Mouse (Mus musculus): ENCODE data around the gene Pars2. TPM values are rescaled to one million over a fixed set of nuclear protein-coding genes. Genes with fewer than 3 reads are reported as not detected.

Gene Pars2
- polyA plus RNA-seq, 1 experiment, result 5.8 TPM

DNA sequence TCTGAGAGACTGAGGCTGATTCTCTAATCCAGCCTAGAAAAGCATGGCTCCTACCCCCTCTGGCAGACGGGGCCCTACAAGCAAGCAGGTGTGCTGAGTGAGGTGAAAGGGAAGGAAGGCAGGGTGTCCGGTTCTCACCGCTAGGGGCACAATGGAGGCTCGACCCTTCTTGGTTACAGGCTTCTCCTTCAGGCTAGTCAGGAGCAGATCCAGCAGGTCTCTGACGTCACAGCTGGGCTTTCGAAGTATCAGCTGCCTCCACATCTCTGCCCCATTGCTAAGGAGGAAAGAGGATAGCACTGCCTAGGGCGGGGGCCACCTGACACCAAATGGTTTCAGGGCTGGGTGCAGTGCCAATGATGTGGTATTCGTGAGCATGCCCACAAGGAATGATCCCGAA lies 49.1 kb downstream of the Pars2 start:
- H3K27ac ChIP-seq (ENCODE audit: insufficient read depth, low read length), result no peak overlapping the region

DNA sequence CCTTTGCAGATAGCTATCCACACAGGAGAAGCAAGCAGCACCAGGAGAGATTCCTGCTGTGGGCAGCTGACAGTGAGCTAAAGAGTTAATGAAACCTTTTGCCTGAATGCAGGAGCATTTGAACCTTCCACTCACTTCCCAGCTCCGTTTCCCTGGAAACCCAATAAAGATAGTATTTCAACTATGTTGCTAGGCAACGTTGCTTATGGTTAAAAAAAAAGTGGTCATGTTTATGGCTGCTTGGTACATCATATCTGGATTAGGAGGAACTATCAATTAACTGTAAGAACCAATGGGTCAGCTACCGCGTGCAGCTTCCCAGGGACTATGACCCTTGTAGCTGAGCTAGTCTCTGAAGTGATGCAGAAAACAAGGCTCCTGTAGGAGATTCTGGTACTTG lies 49.9 kb downstream of the Pars2 start:
- Histone ChIP-seq H3K4me1 (ENCODE audit: control insufficient read depth, insufficient read depth, low read length) (no peaks in the 10 kb centered on the region), H3K27ac (ENCODE audit: insufficient read depth, low read length) (no peak overlapping the region), H3K4me3 (ENCODE audit: insufficient read depth, low read length) (no peak overlapping the region)
- TF ChIP-seq CTCF (IDR thresholded peaks at IDR 0.05; ENCODE audit: borderline replicate concordance, insufficient read depth, low read length) (no peak), POLR2A (IDR thresholded peaks at IDR 0.05; ENCODE audit: low read depth, low read length) (no peak)

More for the DNA sequence above, 49.1 kb downstream of the Pars2 start:
- TF ChIP-seq CTCF (IDR thresholded peaks at IDR 0.05; ENCODE audit: borderline replicate concordance, insufficient read depth, low read length), result peak; percentile 77; the same call in 1 of the 2 replicates
- TF ChIP-seq POLR2A (IDR thresholded peaks at IDR 0.05; ENCODE audit: low read depth, low read length), result no peak
- no peaks in the 10 kb centered on the region for H3K4me1 ChIP-seq (ENCODE audit: control insufficient read depth, insufficient read depth, low read length)
- H3K4me3 ChIP-seq (ENCODE audit: insufficient read depth, low read length), result no peak overlapping the region

DNA sequence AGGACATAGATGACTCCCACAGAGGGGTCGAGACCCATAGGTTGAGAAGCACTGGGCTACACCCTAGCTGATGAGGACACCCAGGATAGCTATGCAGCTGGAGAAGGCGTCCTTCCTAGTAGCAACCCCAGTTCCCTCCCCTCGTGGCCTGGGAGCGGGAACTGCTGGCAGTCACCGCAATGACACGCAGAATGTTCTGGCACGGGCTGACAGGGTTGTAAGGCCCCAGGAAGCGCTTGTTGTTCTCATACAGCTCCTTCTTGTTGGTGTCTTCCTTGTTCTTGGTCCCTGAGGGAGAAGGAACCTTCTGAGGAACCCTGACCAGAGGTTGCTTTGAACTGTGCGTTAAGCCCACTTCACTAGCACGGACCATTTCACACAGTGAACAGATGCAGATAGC lies 53.1 kb downstream of the Pars2 start:
- TF ChIP-seq POLR2A (IDR thresholded peaks at IDR 0.05; ENCODE audit: low read depth, low read length), result no peak
- TF ChIP-seq CTCF (IDR thresholded peaks at IDR 0.05; ENCODE audit: borderline replicate concordance, insufficient read depth, low read length), result no peak
- Histone ChIP-seq H3K4me1 (ENCODE audit: control insufficient read depth, insufficient read depth, low read length) (no peaks in the 10 kb centered on the region), H3K4me3 (ENCODE audit: insufficient read depth, low read length) (no peak overlapping the region), H3K27ac (ENCODE audit: insufficient read depth, low read length) (no peak overlapping the region)

DNA sequence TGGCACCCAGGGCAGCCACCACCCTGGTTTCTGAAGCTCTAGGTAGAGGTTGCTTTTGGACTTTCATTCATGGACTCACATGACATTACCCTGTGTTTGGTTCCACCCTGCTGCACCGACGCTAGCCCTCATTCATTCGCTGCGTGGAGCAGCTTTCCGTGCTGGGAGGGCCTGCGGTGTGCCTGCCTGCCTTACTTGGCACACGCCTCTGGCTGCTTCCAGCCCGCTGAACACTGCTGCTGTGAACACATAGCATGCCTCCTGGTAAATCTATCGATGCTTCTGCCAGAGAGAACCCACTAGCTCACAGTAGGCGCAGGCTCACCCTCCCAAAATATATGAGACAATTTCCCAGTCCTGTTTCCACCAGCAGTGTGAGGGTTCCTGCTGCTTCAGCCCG lies 53.5 kb downstream of the Pars2 start:
- no peaks in the 10 kb centered on the region for H3K4me1 ChIP-seq (ENCODE audit: control insufficient read depth, insufficient read depth, low read length)
- H3K27ac ChIP-seq (ENCODE audit: insufficient read depth, low read length), result no peak overlapping the region
- no peak for TF ChIP-seq POLR2A (IDR thresholded peaks at IDR 0.05; ENCODE audit: low read depth, low read length)
- no peak for TF ChIP-seq CTCF (IDR thresholded peaks at IDR 0.05; ENCODE audit: borderline replicate concordance, insufficient read depth, low read length)
- H3K4me3 ChIP-seq (ENCODE audit: insufficient read depth, low read length), result no peak overlapping the region

Other genes with a start within 250 kb of the Pars2 start
- 14.8 and 16.8 TPM in 2 replicates for gene Pcsk9, start 186.7 kb upstream of the Pars2 start, polyA plus RNA-seq (2011; ENCODE audit: insufficient read length, low read depth, missing spikeins)
- not detected in 2 replicates for gene Bsnd, start 158.8 kb upstream of the Pars2 start, polyA plus RNA-seq (2011; ENCODE audit: insufficient read length, low read depth, missing spikeins)
- 39.3 and 48.9 TPM in 2 replicates for gene Dhcr24, start 90.0 kb upstream of the Pars2 start, polyA plus RNA-seq (2011; ENCODE audit: insufficient read length, low read depth, missing spikeins)
- gene Lexm, start 33.8 kb upstream of the Pars2 start, polyA plus RNA-seq (2011; ENCODE audit: insufficient read length, low read depth, missing spikeins), result not detected in 2 replicates
- gene Ttc22, start 28.6 kb upstream of the Pars2 start, polyA plus RNA-seq (2011; ENCODE audit: insufficient read length, low read depth, missing spikeins), result not detected in 2 replicates
- 43.5 and 45.1 TPM in 2 replicates for gene Ttc4, start 27.9 kb downstream of the Pars2 start, polyA plus RNA-seq (2011; ENCODE audit: insufficient read length, low read depth, missing spikeins)
- not detected in 2 replicates for gene Mroh7, start 79.9 kb downstream of the Pars2 start, polyA plus RNA-seq (2011; ENCODE audit: insufficient read length, low read depth, missing spikeins)
- gene Fam151a, start 82.8 kb downstream of the Pars2 start, polyA plus RNA-seq (2011; ENCODE audit: insufficient read length, low read depth, missing spikeins), result not detected in 2 replicates
- 3.9 and 4.8 TPM in 2 replicates for gene Acot11, start 153.9 kb downstream of the Pars2 start, polyA plus RNA-seq (2011; ENCODE audit: insufficient read length, low read depth, missing spikeins)